Mouse (Mus musculus): Measurements from ENCODE around the gene Stmnd1. TPM values are rescaled to one million over a fixed set of nuclear protein-coding genes. Genes with fewer than 3 reads are reported as not detected.

Stmnd1 gene
- polyA plus RNA-seq, 1 experiment, result not detected

- 89% methylated on average over 7 of the region's 7 CpGs for WGBS
- Histone ChIP-seq H3K27ac (ENCODE audit: insufficient read depth, low read length) (no peak overlapping the region), H3K27me3 (ENCODE audit: control insufficient read depth, insufficient read depth, low read length) (no peaks in the 10 kb centered on the region), H3K36me3 (ENCODE audit: control insufficient read depth, insufficient read depth, low read length) (no peaks in the 10 kb centered on the region), H3K4me1 (ENCODE audit: control insufficient read depth, insufficient read depth, insufficient read length) (peaks cover 12% of the 10 kb centered on the region; the same call in 1 of the 2 replicates), H3K4me3 (ENCODE audit: extremely low read depth, insufficient read depth, insufficient read length) (no peak overlapping the region)
- DNase-seq (ENCODE audit: low read depth in 1 of 2, low spot score in 2 of 2), result no peak
- TF ChIP-seq CTCF (IDR thresholded peaks at IDR 0.05; ENCODE audit: extremely low read depth, insufficient read depth, insufficient read length, insufficient replicate concordance) (no peak), POLR2A (IDR thresholded peaks at IDR 0.05; ENCODE audit: low read depth, low read length) (no peak)
These were observed 69.7 kb downstream of the Stmnd1 start for GRCm38 (mm10) chr13:46343226-46343625.

- H3K4me1 ChIP-seq (ENCODE audit: control insufficient read depth, insufficient read depth, insufficient read length), result peaks cover 4% of the 10 kb centered on the region; the same call in 1 of the 2 replicates
- no peak for DNase-seq (ENCODE audit: low read depth in 1 of 2, low spot score in 2 of 2)
- H3K36me3 ChIP-seq (ENCODE audit: control insufficient read depth, insufficient read depth, low read length), result no peaks in the 10 kb centered on the region
- H3K4me3 ChIP-seq (ENCODE audit: extremely low read depth, insufficient read depth, insufficient read length), result no peak overlapping the region
- no peak for TF ChIP-seq POLR2A (IDR thresholded peaks at IDR 0.05; ENCODE audit: low read depth, low read length)
- TF ChIP-seq CTCF (IDR thresholded peaks at IDR 0.05; ENCODE audit: extremely low read depth, insufficient read depth, insufficient read length, insufficient replicate concordance), result no peak
- no peaks in the 10 kb centered on the region for H3K27me3 ChIP-seq (ENCODE audit: control insufficient read depth, insufficient read depth, low read length)
- WGBS, result 84% methylated on average over 10 of the region's 10 CpGs
- no peak overlapping the region for H3K27ac ChIP-seq (ENCODE audit: insufficient read depth, low read length)
These were observed 73.5 kb downstream of the Stmnd1 start for GRCm38 (mm10) chr13:46346830-46347512.

GRCm38 (mm10) chr13:46349664-46350063 lies 76.1 kb downstream of the Stmnd1 start:
- no peaks in the 10 kb centered on the region for H3K27me3 ChIP-seq (ENCODE audit: control insufficient read depth, insufficient read depth, low read length)
- no peak for DNase-seq (ENCODE audit: low read depth in 1 of 2, low spot score in 2 of 2)
- 90% methylated on average over 3 of the region's 3 CpGs for WGBS
- no peak for TF ChIP-seq CTCF (IDR thresholded peaks at IDR 0.05; ENCODE audit: extremely low read depth, insufficient read depth, insufficient read length, insufficient replicate concordance)
- TF ChIP-seq POLR2A (IDR thresholded peaks at IDR 0.05; ENCODE audit: low read depth, low read length), result no peak
- no peaks in the 10 kb centered on the region for H3K36me3 ChIP-seq (ENCODE audit: control insufficient read depth, insufficient read depth, low read length)
- peaks cover 4% of the 10 kb centered on the region; the same call in 1 of the 2 replicates for H3K4me1 ChIP-seq (ENCODE audit: control insufficient read depth, insufficient read depth, insufficient read length)
- no peak overlapping the region for H3K27ac ChIP-seq (ENCODE audit: insufficient read depth, low read length)
- H3K4me3 ChIP-seq (ENCODE audit: extremely low read depth, insufficient read depth, insufficient read length), result no peak overlapping the region

Other genes starting within 250 kb of the Stmnd1 start
- 0.70 and 0.89 TPM in 2 replicates for gene Rbm24, start 144.7 kb downstream of the Stmnd1 start, polyA plus RNA-seq (2012; rRNA removed)
- 1.3 and 1.9 TPM in 2 replicates for gene Cap2, start 228.1 kb downstream of the Stmnd1 start, polyA plus RNA-seq (2012; rRNA removed)